Mouse (Mus musculus) MEL (cell line): ENCODE measurements around the gene Lrrc8e. TPM values are rescaled to one million over a fixed set of nuclear protein-coding genes. Genes with fewer than 3 reads are reported as not detected.

ENCODE experiments used
- DNase-seq: peaks from one replicate; pipeline ENCODE4 v3.0.0; 2011; ENCODE audit warnings: low read depth, low spot score
- H3K27ac ChIP-seq: 2 replicates; pipeline ENCODE4 v1.5.1; 2012; ENCODE audit warnings: low read depth, mild to moderate bottlenecking, control low read depth, low read length, moderate library complexity; ENCODE audit not compliant: control insufficient read depth
- H3K27me3 ChIP-seq, 2 experiments: fragments of 150-350 bp in 1 of 2; sonication (generic) in 1 of 2; 2 replicates each; pipeline ENCODE4 v1.6.1; 2012; ENCODE audit warnings: low read length in 2 of 2, mild to moderate bottlenecking in 2 of 2, improper control_type of control experiment in 1 of 2, moderate library complexity in 1 of 2; ENCODE audit not compliant: insufficient read depth in 2 of 2, control insufficient read depth in 1 of 2
- H3K36me3 ChIP-seq, 2 experiments: 2 replicates each; pipeline ENCODE4 v1.6.1; 2012 to 2014; ENCODE audit warnings: low read length in 2 of 2, improper control_type of control experiment in 1 of 2, inconsistent platforms in 1 of 2, mild to moderate bottlenecking in 1 of 2; ENCODE audit not compliant: insufficient read depth in 2 of 2, control insufficient read depth in 1 of 2
- H3K4me1 ChIP-seq, 2 experiments: fragments of 150-350 bp in 1 of 2; sonication (generic) in 1 of 2; 2 replicates each; pipeline ENCODE4 v1.6.1; 2012; ENCODE audit warnings: low read length in 2 of 2, improper control_type of control experiment in 1 of 2, mild to moderate bottlenecking in 1 of 2; ENCODE audit not compliant: insufficient read depth in 2 of 2, control insufficient read depth in 1 of 2
- H3K4me3 ChIP-seq, 2 experiments: fragments of 150-350 bp in 1 of 2; sonication (generic) in 1 of 2; 2 replicates each; pipeline ENCODE4 v1.5.1; 2012; ENCODE audit warnings: low read depth in 2 of 2, low read length in 2 of 2, mild to moderate bottlenecking in 2 of 2, moderate library complexity in 2 of 2, control low read depth in 1 of 2, improper control_type of control experiment in 1 of 2; ENCODE audit not compliant: control insufficient read depth in 1 of 2, insufficient read depth in 1 of 2
- H3K79me2 ChIP-seq: 2 replicates; pipeline ENCODE4 v1.6.1; 2012; ENCODE audit warnings: mild to moderate bottlenecking, low read length, moderate library complexity; ENCODE audit not compliant: control insufficient read depth, poor library complexity, insufficient read depth
- H3K9ac ChIP-seq: 2 replicates; pipeline ENCODE4 v1.6.1; 2012; ENCODE audit warnings: low read depth, mild to moderate bottlenecking, control low read depth, low read length, moderate library complexity; ENCODE audit not compliant: control insufficient read depth, poor library complexity, severe bottlenecking
- H3K9me3 ChIP-seq: fragments of 150-350 bp; sonication (generic); replicated peaks from 2 replicates; pipeline ENCODE4 v1.6.1; 2012; ENCODE audit warnings: mild to moderate bottlenecking, low read length, improper control_type of control experiment, moderate library complexity; ENCODE audit not compliant: insufficient read depth
- BHLHE40 ChIP-seq: IDR thresholded peaks from 2 replicates; pipeline ENCODE4 v1.6.1; 2012; ENCODE audit warnings: low read depth, mild to moderate bottlenecking, inconsistent platforms, low read length, improper control_type of control experiment, borderline replicate concordance
- CHD1 ChIP-seq: IDR thresholded peaks from 2 replicates; pipeline ENCODE4 v1.6.1; 2012; ENCODE audit warnings: low read depth, mild to moderate bottlenecking, inconsistent platforms, low read length, improper control_type of control experiment
- CHD2 ChIP-seq: IDR thresholded peaks from 2 replicates; pipeline ENCODE4 v1.6.1; 2011; ENCODE audit warnings: low read length, improper control_type of control experiment
- E2F4 ChIP-seq: IDR thresholded peaks from 2 replicates; pipeline ENCODE4 v1.6.1; 2011; ENCODE audit warnings: low read depth, low read length, improper control_type of control experiment, borderline replicate concordance
- ELF1 ChIP-seq: IDR thresholded peaks from 2 replicates; pipeline ENCODE4 v1.6.1; 2014; ENCODE audit warnings: low read depth, mild to moderate bottlenecking, inconsistent platforms, low read length, improper control_type of control experiment, moderate library complexity
- EP300 ChIP-seq, 2 experiments: IDR thresholded peaks; 2 replicates each; pipeline ENCODE4 v1.6.1; 2011; ENCODE audit warnings: improper control_type of control experiment in 2 of 2, low read length in 2 of 2, low read depth in 1 of 2, mild to moderate bottlenecking in 1 of 2
- ETS1 ChIP-seq: IDR thresholded peaks from 2 replicates; pipeline ENCODE4 v1.6.1; 2012; ENCODE audit warnings: low read depth, mild to moderate bottlenecking, inconsistent platforms, low read length, improper control_type of control experiment, moderate library complexity
- GABPA ChIP-seq: IDR thresholded peaks from 2 replicates; pipeline ENCODE4 v1.6.1; 2012; ENCODE audit warnings: low read depth, mild to moderate bottlenecking, inconsistent platforms, low read length, improper control_type of control experiment, moderate library complexity
- GATA1 ChIP-seq: IDR thresholded peaks from 2 replicates; pipeline ENCODE4 v1.6.1; 2011; ENCODE audit warnings: low read depth, low read length, improper control_type of control experiment
- HCFC1 ChIP-seq: IDR thresholded peaks from 2 replicates; pipeline ENCODE4 v1.6.1; 2012; ENCODE audit warnings: low read depth, mild to moderate bottlenecking, inconsistent platforms, low read length, improper control_type of control experiment, moderate library complexity
- JUND ChIP-seq: IDR thresholded peaks from 2 replicates; pipeline ENCODE4 v1.6.1; 2011; ENCODE audit warnings: low read depth, mild to moderate bottlenecking, improper control_type of control experiment, low read length
- MAX ChIP-seq: IDR thresholded peaks from 2 replicates; pipeline ENCODE4 v1.6.1; 2011; ENCODE audit warnings: low read length, improper control_type of control experiment
- MAZ ChIP-seq: IDR thresholded peaks from 2 replicates; pipeline ENCODE4 v1.6.1; 2012; ENCODE audit warnings: low read depth, mild to moderate bottlenecking, inconsistent platforms, low read length, improper control_type of control experiment
- MXI1 ChIP-seq: IDR thresholded peaks from 2 replicates; pipeline ENCODE4 v1.6.1; 2011; ENCODE audit warnings: mild to moderate bottlenecking, low read depth, low read length, improper control_type of control experiment
- NELFE ChIP-seq: IDR thresholded peaks from 2 replicates; pipeline ENCODE4 v1.6.1; 2011; ENCODE audit warnings: low read depth, low read length, improper control_type of control experiment
- NRF1 ChIP-seq: IDR thresholded peaks from 2 replicates; pipeline ENCODE4 v1.6.1; 2014; ENCODE audit warnings: low read depth, mild to moderate bottlenecking, inconsistent platforms, low read length, improper control_type of control experiment, moderate library complexity; ENCODE audit not compliant: poor library complexity, insufficient read depth, severe bottlenecking
- POLR2A ChIP-seq, 2 experiments: IDR thresholded peaks; 2 replicates each; pipeline ENCODE4 v1.6.1; 2011 to 2012; ENCODE audit warnings: low read length in 2 of 2, mild to moderate bottlenecking in 2 of 2, control low read depth in 1 of 2, improper control_type of control experiment in 1 of 2, low read depth in 1 of 2, moderate library complexity in 1 of 2; ENCODE audit not compliant: control insufficient read depth in 1 of 2, insufficient read depth in 1 of 2, poor library complexity in 1 of 2
- POLR2AphosphoS2 ChIP-seq: IDR thresholded peaks from 2 replicates; pipeline ENCODE4 v1.6.1; 2011; ENCODE audit warnings: low read length, improper control_type of control experiment
- POLR2AphosphoS5 ChIP-seq: IDR thresholded peaks from 2 replicates; pipeline ENCODE4 v1.6.1; 2012; ENCODE audit warnings: low read depth, borderline replicate concordance, mild to moderate bottlenecking, inconsistent platforms, low read length, moderate library complexity, mixed read lengths
- SIN3A ChIP-seq: IDR thresholded peaks from 2 replicates; pipeline ENCODE4 v1.6.1; 2012; ENCODE audit warnings: low read length, improper control_type of control experiment, inconsistent platforms
- SMC3 ChIP-seq: IDR thresholded peaks from 2 replicates; pipeline ENCODE4 v1.6.1; 2011; ENCODE audit warnings: low read depth, low read length, improper control_type of control experiment
- TAL1 ChIP-seq: IDR thresholded peaks from 2 replicates; pipeline ENCODE4 v1.6.1; 2012; ENCODE audit warnings: mild to moderate bottlenecking, inconsistent platforms, low read length, moderate library complexity, mixed read lengths
- TBP ChIP-seq: IDR thresholded peaks from 2 replicates; pipeline ENCODE4 v1.8.0; 2011; ENCODE audit warnings: low read depth, low read length, improper control_type of control experiment
- TCF12 ChIP-seq: IDR thresholded peaks from 2 replicates; pipeline ENCODE4 v1.6.1; 2014; ENCODE audit warnings: low read depth, mild to moderate bottlenecking, inconsistent platforms, low read length, improper control_type of control experiment, moderate library complexity
- UBTF ChIP-seq: IDR thresholded peaks from 2 replicates; pipeline ENCODE4 v1.6.1; 2012; ENCODE audit warnings: low read depth, mild to moderate bottlenecking, inconsistent platforms, low read length, improper control_type of control experiment, moderate library complexity, borderline replicate concordance; ENCODE audit not compliant: insufficient read depth
- USF1 ChIP-seq: IDR thresholded peaks from 2 replicates; pipeline ENCODE4 v1.6.1; 2014; ENCODE audit warnings: low read depth, mild to moderate bottlenecking, inconsistent platforms, low read length, improper control_type of control experiment, moderate library complexity
- USF2 ChIP-seq, 2 experiments: IDR thresholded peaks; 2 replicates each; pipeline ENCODE4 v1.6.1; 2011 to 2012; ENCODE audit warnings: improper control_type of control experiment in 2 of 2, low read length in 2 of 2, borderline replicate concordance in 1 of 2, inconsistent platforms in 1 of 2, low read depth in 1 of 2, mild to moderate bottlenecking in 1 of 2; ENCODE audit not compliant: insufficient read depth in 1 of 2
- ZMIZ1 ChIP-seq: IDR thresholded peaks from 2 replicates; pipeline ENCODE4 v1.6.1; 2012; ENCODE audit warnings: low read depth, mild to moderate bottlenecking, inconsistent platforms, low read length, improper control_type of control experiment, moderate library complexity
- polyA plus RNA-seq, 2 experiments: library from polyadenylated mRNA; stranded (reverse) in 1 of 2; unstranded in 1 of 2; fragments of >175 nt in 1 of 2; fragments of >200 nt in 1 of 2; gene quantifications; 2 replicates each; pipeline versions ENCODE4 v1.2.1 to v1.2.4; 2012; ENCODE audit warnings: low replicate concordance in 2 of 2, low read depth in 1 of 2; ENCODE audit not compliant: insufficient read length in 2 of 2, insufficient read depth in 1 of 2, missing spikeins in 1 of 2
- total RNA-seq: library from RNA; depleted of rRNA; stranded (reverse); fragments of 300-350 nt; gene quantifications from 2 replicates; pipeline ENCODE4 v1.2.3, GENCODE M21; 2012

Lrrc8e gene
- total and polyA plus RNA-seq, 3 experiments: 0.35 to 0.36 TPM; not detected in 1

- DNase-seq: peak; percentile 88
- peak overlapping the region; percentile 51 for H3K27ac ChIP-seq
These were observed 13.2 kb upstream of the Lrrc8e start for GRCm38 (mm10) chr8:4213210-4214005.

GRCm38 (mm10) chr8:4214006-4214980, 12.3 kb upstream of the Lrrc8e start:
- no peak for TF ChIP-seq ELF1
- peak; percentile 11; the same call in 1 of the 2 replicates for TF ChIP-seq TBP
- TF ChIP-seq MAX: peak; percentile 35; the same call in 1 of the 2 replicates
- TF ChIP-seq SIN3A: peak; percentile 60
- 0 out of 4 replicates have a peak, but pooled peaks of 1 of the 2 experiments have one; percentile 39 for TF ChIP-seq POLR2A (IDR thresholded peaks at IDR 0.05; ENCODE audit: control insufficient read depth in 1 of 2, insufficient read depth in 1 of 2, low read depth in 1 of 2, low read length in 2 of 2, poor library complexity in 1 of 2)
- TF ChIP-seq JUND: no peak
- peak; percentile 63; the same call in 1 of the 2 replicates for TF ChIP-seq MAZ
- no peak for TF ChIP-seq EP300 (IDR thresholded peaks at IDR 0.05; ENCODE audit: low read depth in 1 of 2, low read length in 2 of 2)
- TF ChIP-seq GATA1: no peak
- no peak for TF ChIP-seq POLR2AphosphoS5
- no peak for TF ChIP-seq ZMIZ1
- peak; percentile 37; the same call in 1 of the 2 replicates for TF ChIP-seq NELFE
- TF ChIP-seq GABPA: no peak
- TF ChIP-seq ETS1: peak; percentile 43; the same call in 1 of the 2 replicates
- no peak for TF ChIP-seq E2F4
- TF ChIP-seq HCFC1: 0 out of 2 replicates have a peak, but pooled peaks have one; percentile 5
- no peak for TF ChIP-seq CHD1
- no peak for TF ChIP-seq USF2 (IDR thresholded peaks at IDR 0.05; ENCODE audit: borderline replicate concordance in 1 of 2, insufficient read depth in 1 of 2, low read depth in 1 of 2, low read length in 2 of 2)
- no peak for TF ChIP-seq TAL1
- Histone ChIP-seq H3K27me3 (no peaks in the 10 kb centered on the region), H3K9me3 (no peaks in the 10 kb centered on the region), H3K79me2 (no peaks in the 10 kb centered on the region), H3K36me3 (peaks cover 0 to 2% of the 10 kb centered on the region in 2 experiments; a peak in 2 of 4 replicates), H3K4me3 (peak overlapping the region; percentile 60 to 88), H3K9ac (peak overlapping the region; percentile 64), H3K4me1 (peaks cover 2 to 15% of the 10 kb centered on the region in 2 experiments; a peak in 3 of 4 replicates), H3K27ac (peak overlapping the region; percentile 51)
- DNase-seq: peak; percentile 94

More at GRCm38 (mm10) chr8:4213210-4214005, 13.2 kb upstream of the Lrrc8e start:
- TF ChIP-seq TCF12: 0 out of 2 replicates have a peak, but pooled peaks have one; percentile 13
- no peak for TF ChIP-seq CHD2
- TF ChIP-seq NELFE: peak; percentile 44
- no peak for TF ChIP-seq NRF1
- TF ChIP-seq MAZ: no peak; the same call in 1 of the 2 replicates
- no peak for TF ChIP-seq UBTF
- TF ChIP-seq EP300 (IDR thresholded peaks at IDR 0.05; ENCODE audit: low read depth in 1 of 2, low read length in 2 of 2): no peak
- no peak for TF ChIP-seq SMC3
- no peak for TF ChIP-seq BHLHE40
- 0 out of 2 replicates have a peak, but pooled peaks have one; percentile 31 for TF ChIP-seq MAX
- TF ChIP-seq JUND: no peak
- TF ChIP-seq HCFC1: 0 out of 2 replicates have a peak, but pooled peaks have one; percentile 4
- TF ChIP-seq POLR2AphosphoS2: no peak
- TF ChIP-seq MXI1: peak; percentile 87
- TF ChIP-seq USF1: no peak
- Histone ChIP-seq H3K79me2 (no peaks in the 10 kb centered on the region), H3K9ac (peak overlapping the region; percentile 64), H3K36me3 (no peaks in the 10 kb centered on the region; a peak in 1 of 4 replicates), H3K9me3 (no peaks in the 10 kb centered on the region), H3K27me3 (no peaks in the 10 kb centered on the region), H3K4me3 (peak overlapping the region; percentile 60 to 88), H3K4me1 (peaks cover 2 to 15% of the 10 kb centered on the region in 2 experiments; a peak in 3 of 4 replicates)
